Mouse (Mus musculus) c-Kit-positive CD71-positive TER-119-negative erythroid progenitor cells, embryonic 14.5 days (primary cell): ENCODE measurements around the gene Tor1aip2.

Experiments
- DNase-seq: peaks from one replicate; pipeline ENCODE4 v3.0.0-alpha.2; 2013; ENCODE audit warnings: low read depth

Gene Tor1aip2

GRCm38 (mm10) chr1:156035269-156035929 lies at the start of gene Tor1aip2:
TSS of gene Tor1aip2 (plus strand) at chr1:156035403.
- DNase-seq = peak; percentile 68

GRCm38 (mm10) chr1:155987625-155988024 lies 47.6 kb upstream of the Tor1aip2 start:
- DNase-seq = no peak

- no peak for DNase-seq
These were observed 45.8 kb upstream of the Tor1aip2 start for GRCm38 (mm10) chr1:155989387-155989786.

GRCm38 (mm10) chr1:155990391-155990790 lies 44.8 kb upstream of the Tor1aip2 start:
- DNase-seq = no peak

GRCm38 (mm10) chr1:155994524-155994923 lies 40.7 kb upstream of the Tor1aip2 start:
- DNase-seq = no peak

- no peak for DNase-seq
These were observed 39.6 kb upstream of the Tor1aip2 start for GRCm38 (mm10) chr1:155995612-155996011.

GRCm38 (mm10) chr1:156002366-156002765 lies 32.8 kb upstream of the Tor1aip2 start:
- no peak for DNase-seq

GRCm38 (mm10) chr1:156003201-156003935 lies 31.8 kb upstream of the Tor1aip2 start:
- DNase-seq = no peak

- no peak for DNase-seq
These were observed 29.3 kb upstream of the Tor1aip2 start for GRCm38 (mm10) chr1:156005906-156006305.

- DNase-seq = no peak
These were observed 26.2 kb upstream of the Tor1aip2 start for GRCm38 (mm10) chr1:156009003-156009402.

GRCm38 (mm10) chr1:156019800-156020199 lies 15.4 kb upstream of the Tor1aip2 start:
- no peak for DNase-seq

- DNase-seq = no peak
These were observed 14.8 kb upstream of the Tor1aip2 start for GRCm38 (mm10) chr1:156020402-156020801.

GRCm38 (mm10) chr1:156024831-156025503 lies 10.2 kb upstream of the Tor1aip2 start:
- DNase-seq = no peak

GRCm38 (mm10) chr1:156027849-156028248 lies 7.4 kb upstream of the Tor1aip2 start:
- DNase-seq = no peak

GRCm38 (mm10) chr1:156028340-156028975 lies 6.7 kb upstream of the Tor1aip2 start:
- DNase-seq = no peak

GRCm38 (mm10) chr1:156033921-156034320 lies 1.3 kb upstream of the Tor1aip2 start:
- no peak for DNase-seq

GRCm38 (mm10) chr1:156034661-156035060 lies 542 bp upstream of the Tor1aip2 start:
- peak; percentile 14 for DNase-seq

GRCm38 (mm10) chr1:156035930-156036737 lies 931 bp downstream of the Tor1aip2 start, which contains the start of gene Tor1aip1:
TSS of gene Tor1aip1 (minus strand) at chr1:156036480.
- peak; percentile 92 for DNase-seq

GRCm38 (mm10) chr1:156037144-156037583 lies 2.0 kb downstream of the Tor1aip2 start:
- DNase-seq = peak; percentile 74

GRCm38 (mm10) chr1:156039989-156040388 lies 4.8 kb downstream of the Tor1aip2 start:
- peak; percentile 11 for DNase-seq

- peak; percentile 95 for DNase-seq
These were observed 5.7 kb downstream of the Tor1aip2 start for GRCm38 (mm10) chr1:156040731-156041401.
